Mouse (Mus musculus) brain, embryonic 14.5 days (tissue): Measurements from ENCODE around the gene Rapgef6.

Source experiments
- CTCF ChIP-seq: fragments of 200-500 bp; IDR thresholded peaks from 2 replicates; pipeline ENCODE4 v1.5.1; 2012; ENCODE audit warnings: inconsistent platforms, mild to moderate bottlenecking, moderate library complexity, borderline replicate concordance; ENCODE audit not compliant: insufficient read depth, insufficient read length; ENCODE audit errors: extremely low read depth
- POLR2A ChIP-seq: fragments of 200-500 bp; IDR thresholded peaks from 2 replicates; pipeline ENCODE4 v1.6.1; 2012; ENCODE audit warnings: mild to moderate bottlenecking, inconsistent platforms, borderline replicate concordance; ENCODE audit not compliant: poor library complexity, insufficient read depth, insufficient read length, severe bottlenecking; ENCODE audit errors: extremely low read depth

- TF ChIP-seq CTCF (no peak), POLR2A (no peak)
These were observed 208.3 kb downstream of the Rapgef6 start for GRCm38 (mm10) chr11:54730931-54731330.
